Mouse (Mus musculus) layer of hippocampus, adult 9-10 months (tissue): ENCODE measurements around the gene Ern1.

Source experiments
- DNase-seq: peaks from one replicate; pipeline ENCODE4 v3.0.0; 2022; ENCODE audit warnings: low spot score

The Ern1 gene

DNA sequence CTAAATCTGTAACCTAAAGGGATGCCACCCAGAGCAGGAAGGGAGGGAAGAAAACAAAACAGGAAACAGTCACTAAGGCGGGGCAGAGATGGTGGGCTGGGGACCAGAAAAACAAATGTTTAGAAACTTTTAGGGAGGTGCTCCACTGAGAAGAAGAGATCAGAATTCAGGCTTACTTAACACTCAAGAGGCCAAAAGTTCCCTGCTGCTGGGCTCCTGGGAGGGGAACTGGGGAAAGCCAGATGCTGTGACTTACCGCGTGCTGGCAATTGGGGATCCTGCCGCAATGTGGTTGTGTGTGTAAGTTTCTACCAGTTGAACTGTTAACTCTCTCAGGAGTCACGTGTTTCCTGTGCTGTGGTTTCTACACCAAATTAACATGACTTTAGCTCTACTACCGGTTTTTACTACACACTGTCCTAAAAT is 99.8 kb downstream of the Ern1 start, which contains the start of gene Icam2:
Gene Icam2 (minus strand): TSS at position 285 of the 426 bp plus-strand sequence.
- no peak for DNase-seq

DNA sequence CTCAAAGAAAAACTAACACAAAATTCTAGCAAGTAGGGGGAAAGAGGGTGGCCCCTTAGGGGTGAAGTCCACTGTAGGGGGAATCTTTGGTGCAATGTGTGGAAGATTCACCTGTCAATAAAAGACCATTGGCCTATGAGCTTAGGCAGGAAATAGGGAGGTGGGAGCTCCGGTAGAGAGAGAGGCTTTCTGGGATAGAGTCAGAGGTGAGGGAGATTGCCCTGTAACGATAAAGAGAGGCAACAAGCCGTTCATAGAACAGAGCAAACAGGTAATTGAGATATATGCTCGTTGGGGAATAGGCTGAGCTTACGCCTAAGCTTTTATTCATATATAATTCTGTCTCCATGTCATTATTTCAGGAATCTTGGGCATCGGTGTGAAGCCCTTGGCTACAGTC is 100.6 kb downstream of the Ern1 start:
- no peak for DNase-seq

- no peak for DNase-seq
Measured at GRCm38 (mm10) chr11:106386409-106386808, 101.2 kb downstream of the Ern1 start.

- no peak for DNase-seq
Measured at GRCm38 (mm10) chr11:106383051-106383790, 104.4 kb downstream of the Ern1 start.

- DNase-seq: no peak
Measured at GRCm38 (mm10) chr11:106382424-106382823, 105.2 kb downstream of the Ern1 start.

DNA sequence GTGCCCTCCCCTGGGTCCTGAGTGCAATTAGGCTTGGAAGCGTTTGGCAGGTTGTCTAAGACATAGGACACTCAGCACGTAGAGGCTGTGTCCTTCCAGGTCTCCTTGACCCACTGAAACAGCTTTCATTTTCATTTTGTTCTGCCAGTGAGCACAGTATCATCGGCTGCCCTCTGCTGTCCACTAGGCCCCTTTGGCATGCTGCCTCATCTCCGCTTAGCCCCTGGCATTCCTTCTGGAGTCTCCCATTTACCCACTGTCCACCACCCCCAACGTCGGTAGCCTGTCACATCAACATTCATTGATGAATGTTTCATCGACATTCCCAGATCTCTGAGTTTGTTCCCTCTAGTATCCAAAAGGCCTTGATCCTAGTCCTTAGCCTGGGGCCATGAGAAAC is 105.8 kb downstream of the Ern1 start:
- no peak for DNase-seq

DNA sequence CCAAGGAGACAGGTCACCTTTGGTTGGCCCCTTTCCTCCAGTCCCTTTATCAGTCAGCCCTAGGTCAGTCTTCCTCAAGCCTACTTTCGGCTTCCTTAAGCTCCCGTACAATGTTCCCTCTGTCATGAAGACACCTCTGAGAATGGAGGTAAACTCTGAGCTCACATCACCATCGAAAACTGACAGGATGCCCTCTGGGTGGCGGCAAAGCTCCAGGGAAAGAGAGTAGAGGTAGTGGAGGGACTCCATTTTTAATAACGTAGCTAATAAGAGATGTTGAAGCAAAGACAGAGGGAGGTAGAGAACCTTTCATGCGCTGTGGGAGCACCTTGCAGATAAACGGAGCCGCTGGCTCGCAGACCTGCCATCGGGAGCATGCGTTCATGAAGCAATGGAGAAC is 106.6 kb downstream of the Ern1 start:
- DNase-seq: no peak

DNA sequence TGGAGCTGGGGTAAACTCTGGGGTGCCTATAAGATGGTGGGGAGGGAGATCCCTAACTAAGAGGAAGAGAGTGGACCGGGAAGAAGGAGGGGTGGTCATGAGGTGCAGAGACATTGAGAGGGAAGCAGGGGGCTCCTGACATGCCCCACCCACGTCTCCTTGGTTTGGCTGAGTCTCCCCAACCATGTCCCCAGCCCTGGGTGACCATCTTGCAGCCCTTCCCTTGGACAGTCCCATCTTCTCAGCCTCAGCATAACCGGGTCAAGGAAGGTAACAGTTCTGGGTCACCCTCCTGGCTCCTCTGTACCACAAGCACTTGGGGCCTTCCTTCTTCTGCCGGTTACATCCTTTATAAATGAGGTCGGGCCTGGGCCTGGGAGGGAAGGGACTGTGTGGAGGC is 112.7 kb downstream of the Ern1 start:
- no peak for DNase-seq

- DNase-seq: no peak
Measured at GRCm38 (mm10) chr11:106374559-106374958, 113.1 kb downstream of the Ern1 start.

- DNase-seq: no peak
Measured at GRCm38 (mm10) chr11:106373998-106374397, 113.7 kb downstream of the Ern1 start.

GRCm38 (mm10) chr11:106366316-106366715 is 121.3 kb downstream of the Ern1 start:
- DNase-seq: peak; percentile 61

DNA sequence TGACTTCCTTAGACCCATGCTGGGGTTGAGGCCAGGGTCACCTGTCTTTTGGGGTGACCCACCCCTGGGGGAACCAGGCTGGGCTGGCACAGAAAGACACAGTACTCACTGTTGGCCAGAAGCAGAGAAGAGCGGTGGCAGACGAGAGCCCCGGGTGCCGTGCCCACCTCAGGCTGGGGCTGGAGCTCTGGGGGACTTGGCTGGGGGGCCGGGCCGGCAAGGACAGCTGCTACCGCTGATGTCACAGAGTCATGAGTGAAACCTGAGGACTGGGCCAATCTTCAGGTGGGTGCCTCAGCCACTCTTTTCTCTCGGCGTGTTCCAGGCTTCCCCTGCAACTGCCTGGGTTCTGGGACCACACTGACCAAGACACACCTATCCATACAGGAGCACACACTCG is 122.3 kb downstream of the Ern1 start, which contains the start of gene Prr29:
Gene Prr29 (plus strand): TSS at position 107 of the 400 bp plus-strand sequence.
- DNase-seq: no peak

DNA sequence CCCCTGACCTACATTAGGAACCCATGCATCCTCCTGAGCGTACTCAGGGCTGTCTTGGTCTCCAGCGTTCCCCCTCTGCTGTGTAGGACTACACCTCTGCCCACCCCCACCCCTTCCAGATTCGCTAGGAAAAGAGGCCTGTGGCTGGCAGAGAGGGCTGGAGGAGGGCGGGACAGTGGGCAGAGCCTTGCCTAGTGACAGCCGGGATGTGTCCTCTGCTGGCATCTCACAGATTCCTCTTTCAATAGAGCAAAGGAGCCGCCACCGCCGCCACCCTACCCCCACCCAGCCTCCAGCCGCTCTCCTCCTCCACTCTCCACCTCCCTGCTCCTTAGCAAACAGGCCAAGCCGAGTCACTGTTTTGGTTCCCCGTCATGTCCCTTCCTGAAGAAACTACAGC is 122.9 kb downstream of the Ern1 start:
- DNase-seq: no peak

GRCm38 (mm10) chr11:106359350-106359749 is 128.3 kb downstream of the Ern1 start:
- no peak for DNase-seq

DNA sequence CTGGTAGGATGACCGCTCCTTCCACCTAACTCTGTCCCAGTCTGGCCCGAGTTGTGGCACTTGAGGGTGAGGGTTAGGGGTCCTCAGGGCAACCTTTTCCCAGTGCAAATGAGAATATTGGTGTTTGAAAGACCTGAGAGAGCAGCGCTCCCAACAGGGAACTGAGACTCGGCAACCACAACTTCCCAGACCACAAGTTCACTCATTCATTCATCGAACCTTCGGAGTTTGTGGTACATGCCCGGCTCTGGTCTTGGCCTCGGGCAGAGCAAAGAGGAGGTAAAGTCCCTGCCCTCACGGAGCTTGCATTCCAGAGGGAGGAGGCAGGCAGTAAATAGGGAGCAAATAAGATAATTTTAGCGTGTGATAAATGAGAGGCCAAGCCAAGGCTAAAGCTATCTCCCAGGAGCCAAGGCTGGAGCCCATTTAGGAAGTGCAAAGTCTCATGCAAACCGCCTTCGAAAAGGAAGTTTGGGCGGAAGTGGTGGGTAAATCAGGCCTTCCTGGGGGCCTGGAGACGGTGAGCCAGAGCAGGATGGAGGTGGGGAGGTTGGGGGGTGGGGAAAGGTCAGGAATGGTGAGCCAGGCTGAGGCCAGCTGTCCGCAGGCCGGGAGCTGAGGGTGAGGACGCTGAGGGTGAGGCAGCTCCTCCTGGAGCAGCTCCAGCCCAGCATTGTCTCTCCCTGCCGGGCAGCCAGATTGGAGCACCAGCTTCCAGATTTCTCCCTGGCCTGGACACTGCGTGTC is 132.1 kb downstream of the Ern1 start:
- no peak for DNase-seq

- no peak for DNase-seq
Measured at GRCm38 (mm10) chr11:106354181-106354580, 133.5 kb downstream of the Ern1 start.

- no peak for DNase-seq
Measured at GRCm38 (mm10) chr11:106353188-106353587, 134.5 kb downstream of the Ern1 start, which contains the start of gene Scn4a. Gene Scn4a, minus strand, starts transcription at chr11:106353288.

DNA sequence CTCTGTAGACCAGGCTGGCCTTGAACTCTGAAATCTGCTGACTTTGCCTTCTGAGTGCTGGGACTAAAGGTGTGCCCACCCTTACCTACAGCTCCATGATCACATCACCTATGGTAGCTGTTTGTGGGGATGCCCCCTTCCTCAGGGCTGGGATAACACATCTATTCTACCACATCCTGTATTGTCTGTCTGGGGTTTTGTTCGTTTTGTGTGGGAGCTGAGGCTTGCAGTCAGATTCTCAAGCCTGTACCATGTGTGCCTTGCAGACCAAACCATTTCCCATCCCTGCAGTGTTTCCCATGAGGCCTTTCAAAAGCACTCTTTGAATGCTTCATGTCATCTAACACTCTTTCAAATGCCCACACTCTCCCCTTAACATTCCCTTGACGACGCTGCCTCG is 135.7 kb downstream of the Ern1 start:
- no peak for DNase-seq

- DNase-seq: no peak
Measured at GRCm38 (mm10) chr11:106351253-106351652, 136.4 kb downstream of the Ern1 start.

- DNase-seq: no peak
Measured at GRCm38 (mm10) chr11:106350853-106351252, 136.8 kb downstream of the Ern1 start.

DNA sequence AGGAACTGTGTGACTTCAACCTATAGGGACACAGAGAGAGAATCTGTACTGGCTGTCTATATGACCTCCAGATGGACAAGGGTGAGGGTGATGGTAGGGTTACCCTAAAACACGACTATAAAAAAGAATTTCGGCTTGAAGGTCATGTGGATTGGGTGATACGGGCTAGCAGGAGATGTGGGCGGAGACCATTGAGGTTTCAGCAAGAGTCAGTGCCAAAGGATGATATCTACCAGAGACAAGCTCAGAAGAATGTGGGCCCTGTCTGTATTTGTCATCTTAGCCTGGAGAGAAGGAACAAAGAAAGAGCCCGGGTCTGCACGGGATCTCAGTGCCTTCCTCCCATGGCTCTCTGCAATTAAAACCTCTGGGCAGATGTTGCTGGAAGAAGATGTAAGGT is 137.9 kb downstream of the Ern1 start:
- DNase-seq: no peak

GRCm38 (mm10) chr11:106344910-106345309 is 142.7 kb downstream of the Ern1 start:
- DNase-seq: no peak
